Mouse (Mus musculus) midbrain, embryonic 15.5 days (tissue): ENCODE results near the gene Cryba4. TPM values are rescaled to one million over a fixed set of nuclear protein-coding genes. Genes with fewer than 3 reads are reported as not detected.

Experiments
- ATAC-seq: fragments of 200-750 bp; cut with Nextera tagmentation; replicated peaks from 2 replicates; pipeline ENCODE4 v1.8.0; 2017; ENCODE audit warnings: moderate TSS enrichment
- H3K27ac ChIP-seq: fragments of 300-500 bp; sonication (generic); 2 replicates; pipeline ENCODE4 v1.5.1; 2015; ENCODE audit warnings: mild to moderate bottlenecking, inconsistent platforms
- H3K27me3 ChIP-seq: fragments of 300-500 bp; sonication (generic); replicated peaks from 2 replicates; pipeline ENCODE4 v1.6.1; 2015; ENCODE audit warnings: inconsistent platforms
- H3K36me3 ChIP-seq: fragments of 300-500 bp; sonication (generic); replicated peaks from 2 replicates; pipeline ENCODE4 v1.6.1; 2015; ENCODE audit warnings: inconsistent platforms
- H3K4me1 ChIP-seq: fragments of 300-500 bp; sonication (generic); 2 replicates; pipeline ENCODE4 v1.6.1; 2015; ENCODE audit warnings: inconsistent platforms
- H3K4me2 ChIP-seq: fragments of 300-500 bp; sonication (generic); 2 replicates; pipeline ENCODE4 v1.6.1; 2015; ENCODE audit warnings: inconsistent platforms, mild to moderate bottlenecking, moderate library complexity
- H3K4me3 ChIP-seq: fragments of 300-500 bp; sonication (generic); 2 replicates; pipeline ENCODE4 v1.5.1; 2015; ENCODE audit warnings: mild to moderate bottlenecking, inconsistent platforms
- H3K9ac ChIP-seq: fragments of 300-500 bp; sonication (generic); 2 replicates; pipeline ENCODE4 v1.6.1; 2015; ENCODE audit warnings: mild to moderate bottlenecking, inconsistent platforms
- H3K9me3 ChIP-seq: fragments of 300-500 bp; sonication (generic); 2 replicates; pipeline ENCODE4 v1.6.1; 2016; ENCODE audit warnings: inconsistent platforms
- WGBS: fragments of 180-500 bp; shearing (Covaris S2); methylation state at CpG from one replicate; pipeline ENCODE4 v1.1.7; 2015; ENCODE audit warnings: mixed read lengths; 5-methylcytosine and 5-hydroxymethylcytosine counted together
- polyA plus RNA-seq: library from polyadenylated mRNA; unstranded; fragments of >200 nt; fragmentation: Nextera tagmentation; extraction: Ambion mirVana; gene quantifications from 2 replicates; pipeline ENCODE4 v1.2.1, GENCODE M21; 2015

Cryba4 gene
- polyA plus RNA-seq, 1 experiment from 2014 or later: 0.93 TPM

DNA sequence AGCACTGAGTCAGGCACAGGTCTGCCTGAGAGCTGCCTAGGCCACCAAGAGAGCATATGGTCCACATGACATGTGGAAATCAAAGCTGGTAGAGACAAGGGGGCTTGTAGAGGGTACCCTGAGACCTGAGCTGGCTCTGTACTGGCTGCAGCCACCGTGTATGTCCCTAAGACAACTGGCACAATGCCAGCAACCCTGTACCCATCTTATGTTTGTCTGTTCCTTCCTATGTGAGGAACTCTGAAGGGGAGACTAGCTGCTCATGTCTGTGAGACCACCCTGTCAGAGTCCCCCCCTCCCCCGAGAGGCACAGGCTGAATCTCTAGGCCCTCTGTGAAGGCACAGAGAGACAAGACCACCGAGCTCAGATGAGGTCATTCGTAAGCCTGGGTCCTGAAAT is 33.6 kb downstream of the Cryba4 start:
- H3K4me3 ChIP-seq: no peak overlapping the region
- peaks cover 29% of the 10 kb centered on the region for H3K36me3 ChIP-seq

GRCm38 (mm10) chr5:112217031-112217430 is 35.3 kb downstream of the Cryba4 start:
- no peak overlapping the region for H3K9ac ChIP-seq
- 40% methylated on average over 22 of the region's 22 CpGs for WGBS
- no peak overlapping the region for H3K4me3 ChIP-seq
- H3K9me3 ChIP-seq: no peaks in the 10 kb centered on the region
- H3K36me3 ChIP-seq: peaks cover 20% of the 10 kb centered on the region; the same call in 1 of the 2 replicates
- H3K27ac ChIP-seq: peak overlapping the region; percentile 83
- no peaks in the 10 kb centered on the region for H3K27me3 ChIP-seq
- no peak overlapping the region for H3K4me2 ChIP-seq
- H3K4me1 ChIP-seq: peaks cover 91% of the 10 kb centered on the region
- ATAC-seq: no peak

More for the DNA sequence above, 33.6 kb downstream of the Cryba4 start:
- Histone ChIP-seq H3K27me3 (no peaks in the 10 kb centered on the region), H3K27ac (peak overlapping the region; percentile 83; the same call in 1 of the 2 replicates), H3K4me1 (peaks cover 94% of the 10 kb centered on the region), H3K9ac (no peak overlapping the region), H3K9me3 (no peaks in the 10 kb centered on the region), H3K4me2 (no peak overlapping the region)
- WGBS: 68% methylated on average over 4 of the region's 4 CpGs
- no peak for ATAC-seq

- H3K4me1 ChIP-seq: peaks cover 88% of the 10 kb centered on the region
- H3K27me3 ChIP-seq: no peaks in the 10 kb centered on the region
- H3K27ac ChIP-seq: peak overlapping the region; percentile 83
- H3K4me3 ChIP-seq: no peak overlapping the region
- H3K9ac ChIP-seq: no peak overlapping the region
- peaks cover 14% of the 10 kb centered on the region; the same call in 1 of the 2 replicates for H3K36me3 ChIP-seq
- no peaks in the 10 kb centered on the region for H3K9me3 ChIP-seq
- no peak overlapping the region for H3K4me2 ChIP-seq
- 64% methylated on average over 5 of the region's 7 CpGs for whole genome bisulfite sequencing
- ATAC-seq: no peak
Measured at GRCm38 (mm10) chr5:112216335-112216734, 36.0 kb downstream of the Cryba4 start.

GRCm38 (mm10) chr5:112215801-112216251 is 36.5 kb downstream of the Cryba4 start:
- Histone ChIP-seq H3K4me2 (peak overlapping the region; percentile 28), H3K27me3 (no peaks in the 10 kb centered on the region), H3K4me1 (peaks cover 83% of the 10 kb centered on the region), H3K27ac (peak overlapping the region; percentile 83), H3K36me3 (peaks cover 13% of the 10 kb centered on the region; the same call in 1 of the 2 replicates), H3K9ac (peak overlapping the region; percentile 21), H3K4me3 (no peak overlapping the region), H3K9me3 (no peaks in the 10 kb centered on the region)
- WGBS: 24% methylated on average over 9 of the region's 9 CpGs
- peak; percentile 0; the same call in 1 of the 2 replicates for ATAC-seq

DNA sequence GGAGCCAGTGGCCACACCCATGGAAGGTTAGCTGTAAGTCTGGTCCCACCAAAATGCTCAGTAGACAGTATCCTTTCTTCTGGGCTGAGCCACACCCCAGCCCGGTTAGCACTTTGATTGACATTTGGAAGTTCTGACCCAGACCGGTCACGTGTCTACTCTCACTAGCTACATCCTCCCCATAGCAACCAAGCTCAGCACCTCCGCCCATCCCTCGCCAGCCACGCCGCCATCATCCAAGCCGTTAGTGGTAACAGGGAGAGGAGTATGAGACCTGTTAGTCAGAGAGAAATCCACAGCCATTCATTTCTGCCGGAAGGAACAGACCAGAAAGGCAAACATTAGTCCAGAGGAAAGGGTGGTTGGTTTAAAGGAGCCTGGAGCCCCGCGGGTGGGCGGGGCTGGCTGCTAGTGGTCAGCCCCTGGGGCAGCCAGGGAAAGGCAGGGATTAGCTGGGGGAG is 37.0 kb downstream of the Cryba4 start:
- peaks cover 78% of the 10 kb centered on the region for H3K4me1 ChIP-seq
- 2% methylated on average over 12 of the region's 12 CpGs for WGBS
- no peaks in the 10 kb centered on the region for H3K27me3 ChIP-seq
- H3K4me3 ChIP-seq: no peak overlapping the region
- H3K4me2 ChIP-seq: peak overlapping the region; percentile 28
- H3K36me3 ChIP-seq: peaks cover 10% of the 10 kb centered on the region; the same call in 1 of the 2 replicates
- peak overlapping the region; percentile 21 for H3K9ac ChIP-seq
- ATAC-seq: peak; percentile 27
- H3K27ac ChIP-seq: peak overlapping the region; percentile 83
- no peaks in the 10 kb centered on the region for H3K9me3 ChIP-seq

GRCm38 (mm10) chr5:112214419-112214818 is 37.9 kb downstream of the Cryba4 start:
- H3K4me2 ChIP-seq: 0 out of 2 replicates have a peak overlapping the region, but pooled peaks have one; percentile 23
- WGBS: under 1% methylated on average over 10 of the region's 10 CpGs
- peak; percentile 40 for ATAC-seq
- no peak overlapping the region; the same call in 1 of the 2 replicates for H3K9ac ChIP-seq
- no peaks in the 10 kb centered on the region for H3K27me3 ChIP-seq
- H3K4me1 ChIP-seq: peaks cover 72% of the 10 kb centered on the region
- no peaks in the 10 kb centered on the region for H3K9me3 ChIP-seq
- H3K27ac ChIP-seq: peak overlapping the region; percentile 83
- H3K36me3 ChIP-seq: peaks cover under 1% of the 10 kb centered on the region; the same call in 1 of the 2 replicates
- no peak overlapping the region for H3K4me3 ChIP-seq

- peak overlapping the region; percentile 83 for H3K27ac ChIP-seq
- H3K4me1 ChIP-seq: peaks cover 64% of the 10 kb centered on the region
- 19% methylated on average over 19 of the region's 19 CpGs for WGBS
- no peaks in the 10 kb centered on the region for H3K9me3 ChIP-seq
- peak overlapping the region; percentile 23 for H3K4me2 ChIP-seq
- H3K4me3 ChIP-seq: no peak overlapping the region
- H3K9ac ChIP-seq: peak overlapping the region; percentile 24; the same call in 1 of the 2 replicates
- H3K36me3 ChIP-seq: no peaks in the 10 kb centered on the region; the same call in 1 of the 2 replicates
- peak; percentile 59 for ATAC-seq
- H3K27me3 ChIP-seq: no peaks in the 10 kb centered on the region
Measured at GRCm38 (mm10) chr5:112213331-112214240, 38.7 kb downstream of the Cryba4 start.

DNA sequence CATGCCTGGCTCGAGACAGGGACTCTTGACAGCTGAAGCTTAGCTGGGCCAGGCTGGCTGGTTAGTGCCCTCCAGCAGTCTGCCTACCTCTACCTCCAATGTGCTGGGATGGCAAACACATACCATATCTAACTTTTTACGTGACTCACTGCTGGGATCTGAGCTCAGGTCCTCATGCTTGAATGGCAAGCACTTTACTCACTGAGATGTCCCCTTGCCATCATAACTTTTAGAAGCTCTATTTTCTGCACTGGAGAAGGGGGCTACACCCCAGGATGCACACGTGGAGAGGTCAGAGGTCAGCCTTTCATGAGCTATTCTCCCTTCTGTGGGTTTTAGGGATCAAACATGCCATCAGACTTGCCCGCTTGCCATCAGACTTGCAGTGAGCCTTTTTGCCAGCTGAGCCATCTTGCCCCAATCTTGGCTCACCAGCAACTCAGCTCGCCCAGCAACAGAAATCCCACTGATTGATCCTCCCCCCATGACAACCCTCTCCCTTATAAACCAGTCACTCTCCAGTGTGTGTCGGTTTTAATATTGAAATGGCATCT is 39.5 kb downstream of the Cryba4 start:
- Histone ChIP-seq H3K27me3 (no peaks in the 10 kb centered on the region), H3K27ac (peak overlapping the region; percentile 83), H3K36me3 (no peaks in the 10 kb centered on the region), H3K9ac (no peak overlapping the region), H3K4me2 (peak overlapping the region; percentile 23), H3K4me1 (peaks cover 56% of the 10 kb centered on the region), H3K9me3 (no peaks in the 10 kb centered on the region), H3K4me3 (no peak overlapping the region)
- 43% methylated on average over 6 of the region's 6 CpGs for WGBS
- ATAC-seq: no peak

DNA sequence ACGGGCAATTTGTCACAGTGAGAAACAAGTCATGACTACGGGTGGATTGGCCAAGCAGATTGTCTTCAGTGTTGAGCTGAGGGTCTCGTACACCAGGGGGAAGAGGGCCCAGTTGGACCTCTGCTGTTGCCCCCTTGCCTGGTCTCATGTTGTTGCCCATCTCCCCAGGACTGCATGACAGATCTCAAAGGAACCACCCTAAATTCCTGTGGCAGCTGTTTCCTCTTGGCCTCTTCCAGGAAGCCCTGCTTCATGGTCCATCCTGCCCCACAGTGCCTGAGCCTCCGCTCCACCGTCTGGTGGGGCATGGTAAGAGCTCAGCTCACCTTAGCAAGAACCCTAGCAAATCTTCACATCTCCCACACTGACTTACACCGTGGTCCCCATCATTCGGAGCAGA is 40.4 kb downstream of the Cryba4 start:
- no peaks in the 10 kb centered on the region for H3K27me3 ChIP-seq
- H3K4me2 ChIP-seq: no peak overlapping the region
- no peaks in the 10 kb centered on the region for H3K36me3 ChIP-seq
- ATAC-seq: no peak
- H3K9me3 ChIP-seq: no peaks in the 10 kb centered on the region
- WGBS: 86% methylated on average over 7 of the region's 7 CpGs
- H3K4me3 ChIP-seq: no peak overlapping the region
- H3K4me1 ChIP-seq: peaks cover 47% of the 10 kb centered on the region
- H3K9ac ChIP-seq: no peak overlapping the region
- H3K27ac ChIP-seq: no peak overlapping the region

DNA sequence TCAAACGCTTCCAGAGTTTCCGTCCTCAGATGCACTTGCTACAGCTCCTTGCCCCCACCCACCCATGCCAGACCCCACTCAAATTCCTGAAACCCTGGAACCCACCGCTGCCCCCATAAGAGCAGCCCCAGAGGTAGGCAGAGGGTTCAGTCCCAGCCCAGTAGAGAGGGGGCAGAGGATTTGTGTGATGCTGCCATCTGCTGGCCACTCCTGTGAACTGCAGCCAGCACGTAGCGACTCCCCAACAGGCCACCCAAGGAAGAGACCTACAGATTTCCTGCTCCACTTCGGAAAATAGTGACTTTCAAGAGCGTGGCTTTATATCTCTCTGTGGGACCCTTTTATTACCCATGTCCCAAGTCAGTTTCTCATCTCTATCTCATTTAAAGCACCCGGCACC is 42.2 kb downstream of the Cryba4 start:
- H3K36me3 ChIP-seq: no peaks in the 10 kb centered on the region
- H3K27me3 ChIP-seq: no peaks in the 10 kb centered on the region
- H3K4me2 ChIP-seq: no peak overlapping the region
- no peak for ATAC-seq
- no peak overlapping the region for H3K4me3 ChIP-seq
- no peak overlapping the region for H3K27ac ChIP-seq
- WGBS: 24% methylated on average over 8 of the region's 8 CpGs
- no peak overlapping the region for H3K9ac ChIP-seq
- H3K4me1 ChIP-seq: peaks cover 37% of the 10 kb centered on the region
- no peaks in the 10 kb centered on the region for H3K9me3 ChIP-seq

- H3K9me3 ChIP-seq: no peaks in the 10 kb centered on the region
- no peak overlapping the region for H3K4me3 ChIP-seq
- peaks cover 19% of the 10 kb centered on the region for H3K4me1 ChIP-seq
- H3K27ac ChIP-seq: no peak overlapping the region
- ATAC-seq: no peak
- H3K4me2 ChIP-seq: no peak overlapping the region
- WGBS: 53% methylated on average over 4 of the region's 4 CpGs
- H3K9ac ChIP-seq: no peak overlapping the region
- no peaks in the 10 kb centered on the region for H3K27me3 ChIP-seq
- H3K36me3 ChIP-seq: no peaks in the 10 kb centered on the region
Measured at GRCm38 (mm10) chr5:112208321-112208720, 44.0 kb downstream of the Cryba4 start.

DNA sequence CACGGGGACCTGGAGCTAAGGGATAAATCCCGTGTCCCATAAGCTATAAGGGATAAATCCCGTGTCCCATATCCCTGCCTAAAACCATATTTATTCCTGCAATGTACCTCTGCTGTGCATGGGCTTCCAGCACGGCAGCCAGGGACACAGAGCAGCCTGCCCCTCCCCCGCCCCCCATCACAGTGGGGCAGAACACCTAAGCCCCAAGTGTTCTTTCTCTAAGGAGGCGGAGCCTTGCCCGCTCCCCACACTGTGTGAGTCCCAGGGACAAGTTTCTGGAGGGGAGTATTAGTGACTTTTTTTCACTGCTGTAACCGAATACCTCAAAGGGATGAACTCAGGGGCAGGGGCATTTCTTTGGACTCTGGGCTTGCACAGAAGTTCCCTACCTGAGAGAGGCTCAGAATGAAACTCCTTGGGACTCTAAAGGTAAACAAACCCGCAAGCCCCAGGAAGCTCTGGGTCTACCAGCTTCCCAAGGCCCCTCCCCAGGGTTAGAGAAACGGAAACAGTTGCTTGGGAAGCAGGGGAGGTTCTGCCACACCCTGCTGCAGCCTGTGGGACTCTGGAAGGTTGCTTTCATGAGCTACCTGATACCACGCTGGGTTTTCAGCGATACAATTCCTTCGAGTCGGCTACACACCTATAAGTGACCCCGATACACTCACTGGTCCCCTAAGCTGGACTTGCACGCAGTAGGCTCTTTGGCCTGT is 45.6 kb downstream of the Cryba4 start:
- Histone ChIP-seq H3K9ac (no peak overlapping the region), H3K4me3 (no peak overlapping the region), H3K27ac (no peak overlapping the region), H3K9me3 (no peaks in the 10 kb centered on the region), H3K36me3 (no peaks in the 10 kb centered on the region), H3K27me3 (no peaks in the 10 kb centered on the region), H3K4me2 (no peak overlapping the region; the same call in 1 of the 2 replicates), H3K4me1 (peaks cover 11% of the 10 kb centered on the region; the same call in 1 of the 2 replicates)
- 26% methylated on average over 16 of the region's 16 CpGs for WGBS
- no peak for ATAC-seq
